Mouse (Mus musculus): ENCODE results near the gene Spem2. TPM values are rescaled to one million over a fixed set of nuclear protein-coding genes. Genes with fewer than 3 reads are reported as not detected.

Gene Spem2
- polyA plus RNA-seq, 1 experiment = not detected

GRCm38 (mm10) chr11:69777504-69778257 lies 40.6 kb downstream of the Spem2 start:
- no peak overlapping the region for H3K4me3 ChIP-seq (replicated peaks)
- peaks cover 2% of the 10 kb centered on the region; the same call in 1 of the 2 replicates for H3K36me3 ChIP-seq (ENCODE audit: control insufficient read depth)
- H3K4me1 ChIP-seq (ENCODE audit: control insufficient read depth) = peaks cover 6% of the 10 kb centered on the region
- TF ChIP-seq TAL1 (IDR thresholded peaks at IDR 0.05; ENCODE audit: low read length) (no peak), GATA1 (IDR thresholded peaks at IDR 0.05; ENCODE audit: low read length) (no peak)
- no peaks in the 10 kb centered on the region for H3K9me3 ChIP-seq (ENCODE audit: control insufficient read depth, low read length)
- peaks cover 56% of the 10 kb centered on the region for H3K27me3 ChIP-seq (ENCODE audit: control insufficient read depth)

- Histone ChIP-seq H3K4me1 (ENCODE audit: control insufficient read depth) (peaks cover 6% of the 10 kb centered on the region), H3K27me3 (ENCODE audit: control insufficient read depth) (peaks cover 44% of the 10 kb centered on the region), H3K4me3 (replicated peaks) (no peak overlapping the region), H3K9me3 (ENCODE audit: control insufficient read depth, low read length) (no peaks in the 10 kb centered on the region), H3K36me3 (ENCODE audit: control insufficient read depth) (peaks cover 2% of the 10 kb centered on the region; the same call in 1 of the 2 replicates)
- TF ChIP-seq GATA1 (IDR thresholded peaks at IDR 0.05; ENCODE audit: low read length) = no peak
- no peak for TF ChIP-seq TAL1 (IDR thresholded peaks at IDR 0.05; ENCODE audit: low read length)
Observed at GRCm38 (mm10) chr11:69776488-69776887, 41.8 kb downstream of the Spem2 start.

GRCm38 (mm10) chr11:69775716-69776115 lies 42.5 kb downstream of the Spem2 start:
- TF ChIP-seq TAL1 (IDR thresholded peaks at IDR 0.05; ENCODE audit: low read length) = no peak
- TF ChIP-seq GATA1 (IDR thresholded peaks at IDR 0.05; ENCODE audit: low read length) = no peak
- Histone ChIP-seq H3K4me1 (ENCODE audit: control insufficient read depth) (peaks cover 6% of the 10 kb centered on the region), H3K4me3 (replicated peaks) (no peak overlapping the region), H3K27me3 (ENCODE audit: control insufficient read depth) (peaks cover 38% of the 10 kb centered on the region), H3K9me3 (ENCODE audit: control insufficient read depth, low read length) (no peaks in the 10 kb centered on the region), H3K36me3 (ENCODE audit: control insufficient read depth) (peaks cover 2% of the 10 kb centered on the region; the same call in 1 of the 2 replicates)

- H3K27me3 ChIP-seq (ENCODE audit: control insufficient read depth) = peaks cover 30% of the 10 kb centered on the region
- H3K36me3 ChIP-seq (ENCODE audit: control insufficient read depth) = peaks cover 2% of the 10 kb centered on the region; the same call in 1 of the 2 replicates
- H3K9me3 ChIP-seq (ENCODE audit: control insufficient read depth, low read length) = no peaks in the 10 kb centered on the region
- no peak overlapping the region for H3K4me3 ChIP-seq (replicated peaks)
- TF ChIP-seq GATA1 (IDR thresholded peaks at IDR 0.05; ENCODE audit: low read length) (no peak), TAL1 (IDR thresholded peaks at IDR 0.05; ENCODE audit: low read length) (no peak)
- peaks cover 6% of the 10 kb centered on the region for H3K4me1 ChIP-seq (ENCODE audit: control insufficient read depth)
Observed at GRCm38 (mm10) chr11:69774961-69775360, 43.3 kb downstream of the Spem2 start.

- Histone ChIP-seq H3K4me1 (ENCODE audit: control insufficient read depth) (peaks cover 31% of the 10 kb centered on the region), H3K4me3 (replicated peaks) (no peak overlapping the region), H3K9me3 (ENCODE audit: control insufficient read depth, low read length) (no peaks in the 10 kb centered on the region), H3K36me3 (ENCODE audit: control insufficient read depth) (no peaks in the 10 kb centered on the region), H3K27me3 (ENCODE audit: control insufficient read depth) (peaks cover 16% of the 10 kb centered on the region)
- TF ChIP-seq TAL1 (IDR thresholded peaks at IDR 0.05; ENCODE audit: low read length) (no peak), GATA1 (IDR thresholded peaks at IDR 0.05; ENCODE audit: low read length) (no peak)
Observed at GRCm38 (mm10) chr11:69767625-69767909, 50.7 kb downstream of the Spem2 start.

- Histone ChIP-seq H3K4me3 (replicated peaks) (peak overlapping the region; percentile 71), H3K4me1 (ENCODE audit: control insufficient read depth) (peaks cover 31% of the 10 kb centered on the region)
- TF ChIP-seq TAL1 (IDR thresholded peaks at IDR 0.05; ENCODE audit: low read length) (no peak), GATA1 (IDR thresholded peaks at IDR 0.05; ENCODE audit: low read length) (no peak)
Observed at GRCm38 (mm10) chr11:69766872-69767624, 51.2 kb downstream of the Spem2 start.

More at GRCm38 (mm10) chr11:69766872-69767624, 51.2 kb downstream of the Spem2 start:
- Histone ChIP-seq H3K36me3 (ENCODE audit: control insufficient read depth) (no peaks in the 10 kb centered on the region), H3K9me3 (ENCODE audit: control insufficient read depth, low read length) (no peaks in the 10 kb centered on the region), H3K27me3 (ENCODE audit: control insufficient read depth) (peaks cover 16% of the 10 kb centered on the region)

Other genes with a start within 250 kb of the Spem2 start
- gene Wrap53, start 238.2 kb downstream of the Spem2 start, polyA plus RNA-seq (2012) = 3.8 and 7.2 TPM in 2 replicates
- gene Trp53, start 238.1 kb downstream of the Spem2 start, polyA plus RNA-seq (2012) = 4.1 and 4.3 TPM in 2 replicates
- 8.1 and 9.1 TPM in 2 replicates for gene Atp1b2, start 212.5 kb downstream of the Spem2 start, polyA plus RNA-seq (2012)
- gene Shbg, start 200.6 kb downstream of the Spem2 start, polyA plus RNA-seq (2012) = 0.02 TPM in 1 of 2 replicates, not detected in the other
- not detected in 2 replicates for gene Sat2, start 196.4 kb downstream of the Spem2 start, polyA plus RNA-seq (2012)
- gene Fxr2, start 185.5 kb downstream of the Spem2 start, polyA plus RNA-seq (2012) = 9.7 and 10.3 TPM in 2 replicates
- gene Sox15, start 163.2 kb downstream of the Spem2 start, polyA plus RNA-seq (2012) = not detected in 2 replicates
- 3.9 and 4.3 TPM in 2 replicates for gene Mpdu1, start 155.8 kb downstream of the Spem2 start, polyA plus RNA-seq (2012)
- 0.60 and 0.78 TPM in 2 replicates for gene Cd68, start 152.3 kb downstream of the Spem2 start, polyA plus RNA-seq (2012)
- 27.9 and 30.9 TPM in 2 replicates for gene Eif4a1, start 146.0 kb downstream of the Spem2 start, polyA plus RNA-seq (2012)
- 5.4 and 5.6 TPM in 2 replicates for gene Senp3, start 136.4 kb downstream of the Spem2 start, polyA plus RNA-seq (2012)
- not detected in 2 replicates for gene Tnfsf13, start 132.7 kb downstream of the Spem2 start, polyA plus RNA-seq (2012)
- gene Tnfsf12, start 122.6 kb downstream of the Spem2 start, polyA plus RNA-seq (2012) = 0.02 TPM in 1 of 2 replicates, not detected in the other
- not detected in 2 replicates for gene Tnfsfm13, start 122.4 kb downstream of the Spem2 start, polyA plus RNA-seq (2012)
- gene Polr2a, start 59.8 kb downstream of the Spem2 start, polyA plus RNA-seq (2012) = 14.2 and 14.3 TPM in 2 replicates
- gene Slc35g3, start 56.5 kb downstream of the Spem2 start, polyA plus RNA-seq (2012) = not detected in 2 replicates
- 0.07 and 0.33 TPM in 2 replicates for gene Zbtb4, start 52.6 kb downstream of the Spem2 start, polyA plus RNA-seq (2012)
- gene Chrnb1, start 22.5 kb downstream of the Spem2 start, polyA plus RNA-seq (2012) = not detected in 2 replicates
- 0.01 TPM in 1 of 2 replicates, not detected in the other for gene Fgf11, start 16.6 kb downstream of the Spem2 start, polyA plus RNA-seq (2012)
- gene Tmem102, start 12.8 kb downstream of the Spem2 start, polyA plus RNA-seq (2012) = 0.05 TPM in 1 of 2 replicates, not detected in the other
- not detected in 2 replicates for gene Gm39566, start 3.2 kb downstream of the Spem2 start, polyA plus RNA-seq (2012)
- not detected in 2 replicates for gene Spem1, start 3.7 kb upstream of the Spem2 start, polyA plus RNA-seq (2012)
- gene Nlgn2, start 19.3 kb upstream of the Spem2 start, polyA plus RNA-seq (2012) = 0.13 and 0.16 TPM in 2 replicates
- gene Tmem256, start 20.0 kb upstream of the Spem2 start, polyA plus RNA-seq (2012) = 204 and 212 TPM in 2 replicates
- gene Plscr3, start 27.9 kb upstream of the Spem2 start, polyA plus RNA-seq (2012) = 3.6 and 4.4 TPM in 2 replicates
- gene Tnk1, start 40.3 kb upstream of the Spem2 start, polyA plus RNA-seq (2012) = 0.94 and 1.1 TPM in 2 replicates
- not detected in 2 replicates for gene Tmem95, start 59.6 kb upstream of the Spem2 start, polyA plus RNA-seq (2012)
- 0.02 and 0.08 TPM in 2 replicates for gene Kctd11, start 62.9 kb upstream of the Spem2 start, polyA plus RNA-seq (2012)
- gene Acap1, start 77.1 kb upstream of the Spem2 start, polyA plus RNA-seq (2012) = 0.23 and 0.37 TPM in 2 replicates
- gene 2810408A11Rik, start 82.5 kb upstream of the Spem2 start, polyA plus RNA-seq (2012) = 0.14 and 0.18 TPM in 2 replicates
- 5.0 and 5.1 TPM in 2 replicates for gene Neurl4, start 82.6 kb upstream of the Spem2 start, polyA plus RNA-seq (2012)
- gene Gps2, start 95.4 kb upstream of the Spem2 start, polyA plus RNA-seq (2012) = 90.4 and 109 TPM in 2 replicates
- 295 and 310 TPM in 2 replicates for gene Eif5a, start 103.5 kb upstream of the Spem2 start, polyA plus RNA-seq (2012)
- gene Ybx2, start 117.3 kb upstream of the Spem2 start, polyA plus RNA-seq (2012) = 0.29 and 0.38 TPM in 2 replicates
- gene Slc2a4, start 129.7 kb upstream of the Spem2 start, polyA plus RNA-seq (2012) = 6.0 and 7.7 TPM in 2 replicates
- not detected in 2 replicates for gene Cldn7, start 146.3 kb upstream of the Spem2 start, polyA plus RNA-seq (2012)
- gene Ctdnep1, start 162.7 kb upstream of the Spem2 start, polyA plus RNA-seq (2012) = 23.2 and 28.5 TPM in 2 replicates
- 1.5 and 1.9 TPM in 2 replicates for gene Elp5, start 164.1 kb upstream of the Spem2 start, polyA plus RNA-seq (2012)
- 50.2 and 55.8 TPM in 2 replicates for gene Gabarap, start 172.7 kb upstream of the Spem2 start, polyA plus RNA-seq (2012)
- 4.5 and 5.5 TPM in 2 replicates for gene Phf23, start 177.3 kb upstream of the Spem2 start, polyA plus RNA-seq (2012)
- gene Dvl2, start 182.1 kb upstream of the Spem2 start, polyA plus RNA-seq (2012) = 0.48 and 0.76 TPM in 2 replicates
- 2.9 and 3.2 TPM in 2 replicates for gene Acadvl, start 196.9 kb upstream of the Spem2 start, polyA plus RNA-seq (2012)
- 0.10 and 0.19 TPM in 2 replicates for gene Dlg4, start 198.5 kb upstream of the Spem2 start, polyA plus RNA-seq (2012)
- gene Asgr1, start 235.6 kb upstream of the Spem2 start, polyA plus RNA-seq (2012) = not detected in 2 replicates